Comparison of ENCODE assay signal across 8 mouse cellular contexts in the genomic region with DNA sequence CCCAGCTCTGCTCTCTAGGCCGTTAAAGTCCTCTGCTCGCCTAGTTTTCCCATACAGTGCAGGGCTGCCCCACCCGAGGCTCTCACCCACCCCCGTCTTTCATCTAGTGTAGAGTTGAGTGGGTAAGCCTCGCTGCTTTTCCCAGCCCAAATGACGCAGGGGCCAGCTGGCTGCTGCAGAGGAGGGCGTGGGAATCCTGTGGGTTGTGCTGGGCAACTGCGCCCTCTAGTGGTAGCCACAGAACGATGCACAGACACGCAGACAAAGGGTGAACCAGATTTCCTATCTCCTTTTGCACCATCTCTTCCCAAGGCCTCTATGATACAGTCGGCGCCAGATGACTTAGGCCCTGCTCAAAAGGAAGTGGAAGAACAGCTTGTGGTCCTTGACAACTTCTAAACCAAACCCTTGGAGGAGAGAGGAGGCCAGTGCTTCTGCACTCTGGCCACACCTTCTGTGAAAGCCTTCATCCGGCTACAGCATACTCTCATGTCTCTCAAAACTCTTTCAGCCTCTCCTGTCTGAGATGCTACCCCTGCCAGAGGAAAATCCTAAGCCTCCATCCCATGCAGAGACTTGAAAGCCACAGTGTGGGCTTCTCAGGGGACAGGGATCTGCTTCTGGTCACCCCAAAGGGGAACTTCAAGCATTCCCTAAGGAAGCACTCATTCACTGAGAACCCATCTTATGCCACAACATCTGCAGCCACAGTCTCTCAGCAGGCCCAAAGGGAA. TPM values are rescaled to one million over a fixed set of nuclear protein-coding genes. Genes with fewer than 3 reads are reported as not detected.
DNase-seq lines count a peak whose midpoint lies in the region; ATAC-seq and TF ChIP-seq lines count a peak whose summit lies in the region.

No protein-coding gene starts in this region.

- peak overlapping the region; percentile 28; the same call in 1 of the 2 replicates for H3K4me2 ChIP-seq in embryonic facial prominence, embryonic 14.5 days (ENCODE audit: low read depth, low read length)
- H3K4me2 ChIP-seq in limb, embryonic 14.5 days (replicated peaks; ENCODE audit: low read depth, low read length, severe bottlenecking), result peak overlapping the region; percentile 22; the same call in 1 of the 2 replicates
- H3K4me2 ChIP-seq in midbrain, embryonic 16.5 days (ENCODE audit: low read length), result peak overlapping the region; percentile 45

- peak; percentile 83 for ATAC-seq in embryonic facial prominence, embryonic 14.5 days (ENCODE audit: low read depth)
- peak; percentile 73 for ATAC-seq in limb, embryonic 14.5 days (ENCODE audit: low FRiP score, low read depth)
- peak; percentile 89 for ATAC-seq in midbrain, embryonic 16.5 days

- H3K4me3 ChIP-seq in embryonic facial prominence, embryonic 14.5 days (ENCODE audit: low read depth, low read length), result no peak overlapping the region
- H3K4me3 ChIP-seq in limb, embryonic 14.5 days (replicated peaks; ENCODE audit: low read length), result no peak overlapping the region
- H3K4me3 ChIP-seq in midbrain, embryonic 16.5 days (ENCODE audit: low read depth, low read length), result no peak overlapping the region

- peak; percentile 79 for DNase-seq in 416B (ENCODE audit: low read depth)
- peak; percentile 58 to 64 for DNase-seq in adrenal gland, postnatal 4 days (ENCODE audit: low spot score in 2 of 2)
- DNase-seq in embryonic facial prominence, embryonic 14.5 days (ENCODE audit: low spot score), result peak; percentile 91
- DNase-seq in heart, adult 9 months (ENCODE audit: low spot score in 2 of 2), result peak; percentile 86 to 87
- peak; percentile 73 for DNase-seq in kidney, adult 9 months
- DNase-seq in limb, embryonic 14.5 days (ENCODE audit: low spot score), result peak; percentile 86
- peak; percentile 45 to 47 for DNase-seq in spleen, postnatal 36 days (ENCODE audit: low spot score in 2 of 2)

- no peak overlapping the region for H3K9ac ChIP-seq in embryonic facial prominence, embryonic 14.5 days (ENCODE audit: low read depth, low read length)
- H3K9ac ChIP-seq in limb, embryonic 14.5 days (ENCODE audit: low read depth, low read length, severe bottlenecking), result no peak overlapping the region
- peak overlapping the region; percentile 56 for H3K9ac ChIP-seq in midbrain, embryonic 16.5 days (ENCODE audit: low read depth, low read length)

- TF ChIP-seq POLR2A in limb, embryonic 14.5 days (IDR thresholded peaks at IDR 0.05; ENCODE audit: borderline replicate concordance, extremely low read depth, insufficient read depth, insufficient read length), result no peak

- peaks cover 19% of the 10 kb centered on the region for H3K4me1 ChIP-seq in embryonic facial prominence, embryonic 14.5 days (ENCODE audit: control insufficient read depth, insufficient read depth, low read length)
- peaks cover 24% of the 10 kb centered on the region for H3K4me1 ChIP-seq in limb, embryonic 14.5 days (ENCODE audit: control insufficient read depth, insufficient read depth, low read length)
- peaks cover 11% of the 10 kb centered on the region for H3K4me1 ChIP-seq in midbrain, embryonic 16.5 days (ENCODE audit: control insufficient read depth, insufficient read depth, low read length)

- no peaks in the 10 kb centered on the region for H3K27me3 ChIP-seq in embryonic facial prominence, embryonic 14.5 days (replicated peaks; ENCODE audit: control insufficient read depth, insufficient read depth, low read length)
- H3K27me3 ChIP-seq in limb, embryonic 14.5 days (ENCODE audit: control insufficient read depth, insufficient read depth, low read length), result no peaks in the 10 kb centered on the region
- no peaks in the 10 kb centered on the region for H3K27me3 ChIP-seq in midbrain, embryonic 16.5 days (ENCODE audit: control insufficient read depth, insufficient read depth, low read depth, low read length)

- WGBS in embryonic facial prominence, embryonic 14.5 days, result 8% methylated on average over 13 of the region's 13 CpGs
- 8% methylated on average over 12 of the region's 13 CpGs for WGBS in limb, embryonic 14.5 days
- 11% methylated on average over 13 of the region's 13 CpGs for WGBS in midbrain, embryonic 16.5 days

- H3K36me3 ChIP-seq in embryonic facial prominence, embryonic 14.5 days (ENCODE audit: control insufficient read depth, insufficient read depth, low read length), result no peaks in the 10 kb centered on the region
- H3K36me3 ChIP-seq in limb, embryonic 14.5 days (ENCODE audit: control insufficient read depth, insufficient read depth, low read length), result no peaks in the 10 kb centered on the region
- no peaks in the 10 kb centered on the region for H3K36me3 ChIP-seq in midbrain, embryonic 16.5 days (ENCODE audit: control insufficient read depth, insufficient read depth, low read length)

- no peaks in the 10 kb centered on the region for H3K9me3 ChIP-seq in embryonic facial prominence, embryonic 14.5 days (ENCODE audit: control insufficient read depth, low read length)
- no peaks in the 10 kb centered on the region for H3K9me3 ChIP-seq in limb, embryonic 14.5 days (ENCODE audit: control insufficient read depth, low read length)
- no peaks in the 10 kb centered on the region for H3K9me3 ChIP-seq in midbrain, embryonic 16.5 days (replicated peaks; ENCODE audit: control insufficient read depth, low read length, poor library complexity, severe bottlenecking)

- H3K27ac ChIP-seq in embryonic facial prominence, embryonic 14.5 days (replicated peaks; ENCODE audit: low read depth, low read length), result no peak overlapping the region
- H3K27ac ChIP-seq in limb, embryonic 14.5 days (replicated peaks; ENCODE audit: low read depth, low read length), result no peak overlapping the region
- H3K27ac ChIP-seq in midbrain, embryonic 16.5 days (ENCODE audit: low read length), result 0 out of 2 replicates have a peak overlapping the region, but pooled peaks have one; percentile 6

RNA-seq across cellular contexts. Expression of a gene that starts 49.3 kb away (rescaled TPM):
- total RNA-seq in adrenal gland, postnatal 4 days (2021), result 100 to 1,000 TPM in 1 of 2 experiments, 10 to 100 TPM in 1; 98.5 to 108 TPM
- 112 and 119 TPM in 2 replicates for polyA plus RNA-seq in embryonic facial prominence, embryonic 14.5 days (2014; fragmentation: Nextera tagmentation; extraction: Ambion mirVana)
- polyA plus RNA-seq in limb, embryonic 14.5 days (2012; rRNA removed), result 120 and 123 TPM in 2 replicates
- polyA plus RNA-seq in limb, embryonic 14.5 days (2014; fragmentation: Nextera tagmentation; extraction: Ambion mirVana), result 95.6 and 102 TPM in 2 replicates
- 11.4 and 13.1 TPM in 2 replicates for polyA plus RNA-seq in midbrain, embryonic 16.5 days (2015; fragmentation: Nextera tagmentation; extraction: Ambion mirVana)
